Mouse (Mus musculus): Measurements from ENCODE around the gene Zc3h10.

- TF ChIP-seq CTCF (IDR thresholded peaks at IDR 0.05; ENCODE audit: low read depth, low read length) = no peak
- no peak for TF ChIP-seq EP300 (IDR thresholded peaks at IDR 0.05; ENCODE audit: insufficient read depth, low read depth, low read length)
These were observed 20.9 kb downstream of the Zc3h10 start for GRCm38 (mm10) chr10:128526366-128527356.
